Mouse (Mus musculus) MEL (cell line): ENCODE data around the gene Ddost. TPM values are rescaled to one million over a fixed set of nuclear protein-coding genes. Genes with fewer than 3 reads are reported as not detected.

Experiments
- DNase-seq: peaks from one replicate; pipeline ENCODE4 v3.0.0; 2011; ENCODE audit warnings: low read depth, low spot score
- H3K27ac ChIP-seq: 2 replicates; pipeline ENCODE4 v1.5.1; 2012; ENCODE audit warnings: low read depth, mild to moderate bottlenecking, control low read depth, low read length, moderate library complexity; ENCODE audit not compliant: control insufficient read depth
- H3K27me3 ChIP-seq, 2 experiments: fragments of 150-350 bp in 1 of 2; sonication (generic) in 1 of 2; 2 replicates each; pipeline ENCODE4 v1.6.1; 2012; ENCODE audit warnings: low read length in 2 of 2, mild to moderate bottlenecking in 2 of 2, improper control_type of control experiment in 1 of 2, moderate library complexity in 1 of 2; ENCODE audit not compliant: insufficient read depth in 2 of 2, control insufficient read depth in 1 of 2
- H3K36me3 ChIP-seq, 2 experiments: 2 replicates each; pipeline ENCODE4 v1.6.1; 2012 to 2014; ENCODE audit warnings: low read length in 2 of 2, improper control_type of control experiment in 1 of 2, inconsistent platforms in 1 of 2, mild to moderate bottlenecking in 1 of 2; ENCODE audit not compliant: insufficient read depth in 2 of 2, control insufficient read depth in 1 of 2
- H3K4me1 ChIP-seq, 2 experiments: fragments of 150-350 bp in 1 of 2; sonication (generic) in 1 of 2; 2 replicates each; pipeline ENCODE4 v1.6.1; 2012; ENCODE audit warnings: low read length in 2 of 2, improper control_type of control experiment in 1 of 2, mild to moderate bottlenecking in 1 of 2; ENCODE audit not compliant: insufficient read depth in 2 of 2, control insufficient read depth in 1 of 2
- H3K4me3 ChIP-seq, 2 experiments: fragments of 150-350 bp in 1 of 2; sonication (generic) in 1 of 2; 2 replicates each; pipeline ENCODE4 v1.5.1; 2012; ENCODE audit warnings: low read depth in 2 of 2, low read length in 2 of 2, mild to moderate bottlenecking in 2 of 2, moderate library complexity in 2 of 2, control low read depth in 1 of 2, improper control_type of control experiment in 1 of 2; ENCODE audit not compliant: control insufficient read depth in 1 of 2, insufficient read depth in 1 of 2
- H3K79me2 ChIP-seq: 2 replicates; pipeline ENCODE4 v1.6.1; 2012; ENCODE audit warnings: mild to moderate bottlenecking, low read length, moderate library complexity; ENCODE audit not compliant: control insufficient read depth, poor library complexity, insufficient read depth
- H3K9ac ChIP-seq: 2 replicates; pipeline ENCODE4 v1.6.1; 2012; ENCODE audit warnings: low read depth, mild to moderate bottlenecking, control low read depth, low read length, moderate library complexity; ENCODE audit not compliant: control insufficient read depth, poor library complexity, severe bottlenecking
- H3K9me3 ChIP-seq: fragments of 150-350 bp; sonication (generic); replicated peaks from 2 replicates; pipeline ENCODE4 v1.6.1; 2012; ENCODE audit warnings: mild to moderate bottlenecking, low read length, improper control_type of control experiment, moderate library complexity; ENCODE audit not compliant: insufficient read depth
- CHD2 ChIP-seq: IDR thresholded peaks from 2 replicates; pipeline ENCODE4 v1.6.1; 2011; ENCODE audit warnings: low read length, improper control_type of control experiment
- CTCF ChIP-seq, 3 experiments: IDR thresholded peaks in 2 of 3; conservative IDR thresholded peaks in 1 of 3; 2 replicates each; pipeline ENCODE4 v1.5.1; 2011 to 2012; ENCODE audit warnings: low read length in 3 of 3, low read depth in 2 of 3, mild to moderate bottlenecking in 2 of 3, improper control_type of control experiment in 1 of 3, inconsistent platforms in 1 of 3, mixed read lengths in 1 of 3, moderate library complexity in 1 of 3; ENCODE audit not compliant: control insufficient read depth in 1 of 3, insufficient read depth in 1 of 3, poor library complexity in 1 of 3, severe bottlenecking in 1 of 3
- E2F4 ChIP-seq: IDR thresholded peaks from 2 replicates; pipeline ENCODE4 v1.6.1; 2011; ENCODE audit warnings: low read depth, low read length, improper control_type of control experiment, borderline replicate concordance
- ETS1 ChIP-seq: IDR thresholded peaks from 2 replicates; pipeline ENCODE4 v1.6.1; 2012; ENCODE audit warnings: low read depth, mild to moderate bottlenecking, inconsistent platforms, low read length, improper control_type of control experiment, moderate library complexity
- GATA1 ChIP-seq: IDR thresholded peaks from 2 replicates; pipeline ENCODE4 v1.6.1; 2011; ENCODE audit warnings: low read depth, low read length, improper control_type of control experiment
- MAX ChIP-seq: IDR thresholded peaks from 2 replicates; pipeline ENCODE4 v1.6.1; 2011; ENCODE audit warnings: low read length, improper control_type of control experiment
- MAZ ChIP-seq: IDR thresholded peaks from 2 replicates; pipeline ENCODE4 v1.6.1; 2012; ENCODE audit warnings: low read depth, mild to moderate bottlenecking, inconsistent platforms, low read length, improper control_type of control experiment
- MEF2A ChIP-seq: IDR thresholded peaks from 2 replicates; pipeline ENCODE4 v1.6.1; 2014; ENCODE audit warnings: low read depth, mild to moderate bottlenecking, inconsistent platforms, low read length, improper control_type of control experiment; ENCODE audit not compliant: poor library complexity, insufficient replicate concordance, severe bottlenecking; ENCODE audit errors: extremely low read depth
- MXI1 ChIP-seq: IDR thresholded peaks from 2 replicates; pipeline ENCODE4 v1.6.1; 2011; ENCODE audit warnings: mild to moderate bottlenecking, low read depth, low read length, improper control_type of control experiment
- MYC ChIP-seq: IDR thresholded peaks from 2 replicates; pipeline ENCODE4 v1.6.1; 2011; ENCODE audit warnings: low read depth, mild to moderate bottlenecking, low read length, improper control_type of control experiment, moderate library complexity
- NRF1 ChIP-seq: IDR thresholded peaks from 2 replicates; pipeline ENCODE4 v1.6.1; 2014; ENCODE audit warnings: low read depth, mild to moderate bottlenecking, inconsistent platforms, low read length, improper control_type of control experiment, moderate library complexity; ENCODE audit not compliant: poor library complexity, insufficient read depth, severe bottlenecking
- POLR2A ChIP-seq, 2 experiments: IDR thresholded peaks; 2 replicates each; pipeline ENCODE4 v1.6.1; 2011 to 2012; ENCODE audit warnings: low read length in 2 of 2, mild to moderate bottlenecking in 2 of 2, control low read depth in 1 of 2, improper control_type of control experiment in 1 of 2, low read depth in 1 of 2, moderate library complexity in 1 of 2; ENCODE audit not compliant: control insufficient read depth in 1 of 2, insufficient read depth in 1 of 2, poor library complexity in 1 of 2
- POLR2AphosphoS2 ChIP-seq: IDR thresholded peaks from 2 replicates; pipeline ENCODE4 v1.6.1; 2011; ENCODE audit warnings: low read length, improper control_type of control experiment
- POLR2AphosphoS5 ChIP-seq: IDR thresholded peaks from 2 replicates; pipeline ENCODE4 v1.6.1; 2012; ENCODE audit warnings: low read depth, borderline replicate concordance, mild to moderate bottlenecking, inconsistent platforms, low read length, moderate library complexity, mixed read lengths
- RCOR1 ChIP-seq: IDR thresholded peaks from 2 replicates; pipeline ENCODE4 v1.6.1; 2012; ENCODE audit warnings: low read depth, mild to moderate bottlenecking, inconsistent platforms, low read length, improper control_type of control experiment
- SIN3A ChIP-seq: IDR thresholded peaks from 2 replicates; pipeline ENCODE4 v1.6.1; 2012; ENCODE audit warnings: low read length, improper control_type of control experiment, inconsistent platforms
- TAL1 ChIP-seq: IDR thresholded peaks from 2 replicates; pipeline ENCODE4 v1.6.1; 2012; ENCODE audit warnings: mild to moderate bottlenecking, inconsistent platforms, low read length, moderate library complexity, mixed read lengths
- USF1 ChIP-seq: IDR thresholded peaks from 2 replicates; pipeline ENCODE4 v1.6.1; 2014; ENCODE audit warnings: low read depth, mild to moderate bottlenecking, inconsistent platforms, low read length, improper control_type of control experiment, moderate library complexity
- ZMIZ1 ChIP-seq: IDR thresholded peaks from 2 replicates; pipeline ENCODE4 v1.6.1; 2012; ENCODE audit warnings: low read depth, mild to moderate bottlenecking, inconsistent platforms, low read length, improper control_type of control experiment, moderate library complexity
- ZNF384 ChIP-seq: IDR thresholded peaks from 2 replicates; pipeline ENCODE4 v1.6.1; 2012; ENCODE audit warnings: low read depth, mild to moderate bottlenecking, inconsistent platforms, low read length, improper control_type of control experiment
- polyA plus RNA-seq, 2 experiments: library from polyadenylated mRNA; stranded (reverse) in 1 of 2; unstranded in 1 of 2; fragments of >175 nt in 1 of 2; fragments of >200 nt in 1 of 2; gene quantifications; 2 replicates each; pipeline versions ENCODE4 v1.2.1 to v1.2.4; 2012; ENCODE audit warnings: low replicate concordance in 2 of 2, low read depth in 1 of 2; ENCODE audit not compliant: insufficient read length in 2 of 2, insufficient read depth in 1 of 2, missing spikeins in 1 of 2
- total RNA-seq: library from RNA; depleted of rRNA; stranded (reverse); fragments of 300-350 nt; gene quantifications from 2 replicates; pipeline ENCODE4 v1.2.3, GENCODE M21; 2012

Gene Ddost
- total and polyA plus RNA-seq, 3 experiments = 68.9 to 402 (median 283) TPM

DNA sequence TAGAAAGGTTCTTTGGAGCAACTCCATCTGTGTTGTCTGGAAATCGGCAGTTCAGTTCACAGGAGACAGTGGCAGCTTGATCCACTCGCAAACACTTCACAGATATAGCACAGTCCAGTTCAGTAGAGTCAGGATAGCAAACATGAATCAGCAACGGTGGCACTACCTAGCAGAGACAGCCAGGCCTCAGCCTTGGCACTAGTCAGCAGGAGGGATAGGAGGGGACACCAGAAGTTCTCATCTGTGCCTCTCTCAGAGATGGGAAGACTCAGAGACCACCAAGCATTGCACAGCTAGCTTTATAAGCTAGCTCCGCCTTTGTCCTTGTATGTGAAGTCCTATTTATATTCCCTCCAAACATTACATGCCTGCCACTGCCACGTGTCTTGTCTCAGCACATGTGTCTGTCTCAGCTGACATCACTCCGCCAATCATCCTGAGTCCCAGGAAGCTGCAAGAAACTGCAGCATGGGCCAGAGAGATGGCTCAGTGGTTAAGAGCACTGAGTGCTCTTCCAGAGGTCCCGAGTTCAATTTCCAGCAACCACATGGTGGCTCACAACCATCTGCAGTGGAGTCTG, 23.5 kb downstream of the Ddost start:
- no peak for DNase-seq
- Histone ChIP-seq H3K79me2 (peaks cover 3% of the 10 kb centered on the region; the same call in 1 of the 2 replicates), H3K27ac (no peak overlapping the region), H3K4me1 (peaks cover 0 to 4% of the 10 kb centered on the region in 2 experiments; a peak in 1 of 4 replicates), H3K9ac (no peak overlapping the region), H3K9me3 (no peaks in the 10 kb centered on the region), H3K27me3 (no peaks in the 10 kb centered on the region; a peak in 1 of 4 replicates), H3K36me3 (0 out of 4 replicates have a peak, but pooled peaks cover 0 to 2% of the 10 kb centered on the region in 2 experiments), H3K4me3 (no peak overlapping the region)
- TF ChIP-seq POLR2AphosphoS5 = no peak
- TF ChIP-seq ZMIZ1 = no peak

DNA sequence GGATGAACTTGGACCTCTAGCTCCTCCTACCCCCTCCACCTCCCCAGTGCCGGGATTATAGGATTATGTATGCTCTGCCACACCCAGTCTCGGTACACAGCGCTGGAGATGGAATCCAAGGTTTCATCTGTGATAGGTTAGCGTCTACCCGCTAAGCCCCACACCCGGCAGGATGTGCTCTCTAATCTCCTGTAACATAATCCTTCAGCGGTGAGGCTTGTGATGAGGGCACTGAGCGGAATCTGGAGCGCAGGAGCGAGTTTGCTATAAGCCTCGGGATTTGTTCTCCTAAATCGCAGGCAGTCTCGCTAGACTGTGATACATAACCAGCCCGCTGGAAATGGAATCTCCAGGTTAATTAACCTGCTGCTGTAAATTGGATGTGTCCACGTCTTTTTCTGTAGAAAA, 25.7 kb downstream of the Ddost start:
- Histone ChIP-seq H3K27ac (no peak overlapping the region), H3K4me3 (no peak overlapping the region), H3K4me1 (peaks cover 0 to 4% of the 10 kb centered on the region in 2 experiments; a peak in 1 of 4 replicates), H3K79me2 (peaks cover 3% of the 10 kb centered on the region; the same call in 1 of the 2 replicates), H3K9ac (no peak overlapping the region), H3K27me3 (no peaks in the 10 kb centered on the region; a peak in 1 of 4 replicates), H3K9me3 (no peaks in the 10 kb centered on the region), H3K36me3 (no peaks in the 10 kb centered on the region)
- TF ChIP-seq NRF1 (no peak), POLR2A (IDR thresholded peaks at IDR 0.05; ENCODE audit: control insufficient read depth in 1 of 2, insufficient read depth in 1 of 2, low read depth in 1 of 2, low read length in 2 of 2, poor library complexity in 1 of 2) (no peak), ZNF384 (no peak), ETS1 (no peak), TAL1 (no peak), POLR2AphosphoS2 (no peak), CTCF (IDR thresholded peaks at IDR 0.05 in 2 of 3, conservative IDR thresholded peaks at IDR 0.05 in 1 of 3; ENCODE audit: control insufficient read depth in 1 of 3, insufficient read depth in 1 of 3, low read depth in 2 of 3, low read length in 3 of 3, poor library complexity in 1 of 3, severe bottlenecking in 1 of 3) (no peak), MAZ (no peak), RCOR1 (no peak), MEF2A (no peak), E2F4 (no peak), MAX (no peak), GATA1 (no peak), ZMIZ1 (no peak), SIN3A (no peak), MYC (no peak), MXI1 (no peak), CHD2 (no peak), USF1 (no peak)
- no peak for DNase-seq
